Mouse (Mus musculus) embryonic fibroblast, embryonic 13.5 days (primary cell): ENCODE results near the gene Tenm2.

Source experiments
- CTCF ChIP-seq: IDR thresholded peaks from 2 replicates; pipeline ENCODE4 v1.5.1; 2011; ENCODE audit warnings: mild to moderate bottlenecking, control low read depth, low read length, moderate library complexity, borderline replicate concordance; ENCODE audit not compliant: insufficient read depth
- POLR2A ChIP-seq: IDR thresholded peaks from 2 replicates; pipeline ENCODE4 v1.6.1; 2011; ENCODE audit warnings: low read depth, mild to moderate bottlenecking, control low read depth, low read length, moderate library complexity

- TF ChIP-seq POLR2A: no peak
- TF ChIP-seq CTCF: no peak
These were observed 402.9 kb downstream of the Tenm2 start for GRCm38 (mm10) chr11:36832855-36833254.
